8 mouse cellular contexts compared by ENCODE assay signal in the genomic region with DNA sequence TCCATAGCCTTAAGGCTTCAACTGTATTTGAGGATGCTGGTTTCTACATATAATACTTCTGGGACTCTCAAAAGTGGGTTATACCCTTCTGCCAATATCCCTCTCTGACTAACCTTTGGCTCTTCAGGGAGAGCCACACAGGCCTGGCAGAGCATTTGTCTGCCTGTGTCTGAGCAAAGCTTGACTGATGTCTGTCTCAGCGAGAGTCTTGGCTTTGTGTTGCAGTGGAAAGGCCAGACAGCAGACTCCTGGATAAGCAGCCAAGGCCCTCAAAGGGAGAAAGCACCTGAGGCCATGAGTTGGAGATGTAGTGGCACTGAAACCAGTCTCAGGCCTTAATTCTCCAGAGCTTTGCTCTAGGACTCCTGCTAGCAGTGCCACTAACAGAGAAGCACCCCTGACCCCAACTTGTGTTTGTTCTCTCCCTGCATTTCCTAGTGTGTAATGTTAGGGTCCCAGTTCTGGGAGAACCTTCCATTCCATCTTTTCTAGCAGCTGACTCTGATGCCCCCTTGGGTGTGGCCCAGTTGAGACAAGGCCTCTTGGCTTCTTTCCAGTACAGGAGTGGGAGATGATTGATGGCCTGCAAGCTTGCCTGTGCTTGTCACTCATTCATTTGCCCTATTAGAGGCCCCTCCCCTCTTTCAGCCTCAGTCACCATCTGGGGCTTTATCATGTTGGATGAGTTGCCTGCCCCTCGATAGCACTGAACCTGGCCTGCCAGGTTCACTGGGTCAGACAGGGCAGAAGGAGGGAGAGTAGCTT. TPM values are rescaled to one million over a fixed set of nuclear protein-coding genes. Genes with fewer than 3 reads are reported as not detected.
DNase-seq lines count a peak whose midpoint lies in the region; ATAC-seq and TF ChIP-seq lines count a peak whose summit lies in the region.

No protein-coding gene starts in this region.

- H3K4me1 ChIP-seq in kidney, postnatal 0 days (replicated peaks; ENCODE audit: insufficient read depth, low read length), result no peaks in the 10 kb centered on the region
- no peaks in the 10 kb centered on the region for H3K4me1 ChIP-seq in kidney, adult 2 months (ENCODE audit: control insufficient read depth, insufficient read depth, low read length)
- peaks cover 10% of the 10 kb centered on the region; the same call in 1 of the 2 replicates for H3K4me1 ChIP-seq in hindbrain, postnatal 0 days (ENCODE audit: insufficient read depth, low read length)
- H3K4me1 ChIP-seq in olfactory bulb, adult 2 months (ENCODE audit: control insufficient read depth, insufficient read depth, low read length), result peaks cover 22% of the 10 kb centered on the region

- H3K36me3 ChIP-seq in kidney, postnatal 0 days (ENCODE audit: insufficient read depth, low read length), result 0 out of 2 replicates have a peak, but pooled peaks cover 4% of the 10 kb centered on the region
- H3K36me3 ChIP-seq in kidney, adult 2 months (ENCODE audit: control insufficient read depth, insufficient read depth, low read length), result no peaks in the 10 kb centered on the region
- H3K36me3 ChIP-seq in hindbrain, postnatal 0 days (ENCODE audit: insufficient read depth, low read length), result no peaks in the 10 kb centered on the region

- no peak overlapping the region; the same call in 1 of the 2 replicates for H3K4me3 ChIP-seq in kidney, postnatal 0 days (replicated peaks; ENCODE audit: low read depth, low read length)
- no peak overlapping the region for H3K4me3 ChIP-seq in kidney, adult 2 months (ENCODE audit: insufficient read depth, low read depth, low read length)
- H3K4me3 ChIP-seq in hindbrain, postnatal 0 days (ENCODE audit: low read length), result peak overlapping the region; percentile 43
- H3K4me3 ChIP-seq in olfactory bulb, adult 2 months (ENCODE audit: insufficient read depth, low read depth, low read length), result peak overlapping the region; percentile 59; the same call in 1 of the 2 replicates

- H3K4me2 ChIP-seq in kidney, postnatal 0 days (ENCODE audit: low read length), result peak overlapping the region; percentile 61
- peak overlapping the region; percentile 64 for H3K4me2 ChIP-seq in hindbrain, postnatal 0 days (ENCODE audit: low read depth, low read length)

- WGBS in kidney, postnatal 0 days, result 50% methylated on average over 2 of the region's 2 CpGs
- 63% methylated on average over 2 of the region's 2 CpGs for WGBS in kidney, adult 2 months
- 24% methylated on average over 2 of the region's 2 CpGs for WGBS in hindbrain, postnatal 0 days
- 37% methylated on average over 2 of the region's 2 CpGs for WGBS in olfactory bulb, adult 2 months

- no peak for ATAC-seq in kidney, postnatal 0 days (replicated peaks; ENCODE audit: low FRiP score, low read depth)
- ATAC-seq in hindbrain, postnatal 0 days, result no peak

- no peaks in the 10 kb centered on the region for H3K27me3 ChIP-seq in kidney, postnatal 0 days (ENCODE audit: insufficient read depth, low read length)
- no peaks in the 10 kb centered on the region for H3K27me3 ChIP-seq in kidney, adult 2 months (replicated peaks; ENCODE audit: control insufficient read depth, insufficient read depth, low read length)
- no peaks in the 10 kb centered on the region for H3K27me3 ChIP-seq in hindbrain, postnatal 0 days (ENCODE audit: insufficient read depth, low read length)

- TF ChIP-seq POLR2A in kidney, adult 2 months (IDR thresholded peaks at IDR 0.05; ENCODE audit: low read depth, low read length), result no peak
- no peak for TF ChIP-seq POLR2A in olfactory bulb, adult 2 months (IDR thresholded peaks at IDR 0.05; ENCODE audit: insufficient read depth, low read depth, low read length)

- TF ChIP-seq CTCF in kidney, postnatal 0 days (IDR thresholded peaks at IDR 0.05; ENCODE audit: low read depth), result no peak
- TF ChIP-seq CTCF in kidney, adult 2 months (conservative IDR thresholded peaks at IDR 0.05; ENCODE audit: insufficient read depth, insufficient read length, low read depth, low read length), result no peak
- no peak for TF ChIP-seq CTCF in hindbrain, postnatal 0 days (IDR thresholded peaks at IDR 0.05; ENCODE audit: low read depth)
- no peak for TF ChIP-seq CTCF in olfactory bulb, adult 2 months (IDR thresholded peaks at IDR 0.05; ENCODE audit: insufficient read depth, low read depth, low read length)

- DNase-seq in kidney, postnatal 0 days (ENCODE audit: low spot score), result no peak
- DNase-seq in kidney, adult 2 months, result no peak
- peak; percentile 32 to 56 for DNase-seq in cerebellum, postnatal 25 days
- peak; percentile 13 for DNase-seq in hindbrain, postnatal 0 days (ENCODE audit: low spot score)
- DNase-seq in embryo, embryonic 10.5 days (ENCODE audit: low spot score), result no peak
- DNase-seq in ovary, adult 18-20 months (ENCODE audit: low spot score), result no peak
- DNase-seq in adrenal gland, postnatal 4 days (ENCODE audit: low spot score in 2 of 2), result no peak

- H3K27ac ChIP-seq in kidney, postnatal 0 days, result no peak overlapping the region
- no peak overlapping the region for H3K27ac ChIP-seq in kidney, adult 2 months (ENCODE audit: insufficient read depth, low read depth, low read length)
- H3K27ac ChIP-seq in hindbrain, postnatal 0 days, result peak overlapping the region; percentile 86; the same call in 1 of the 2 replicates
- H3K27ac ChIP-seq in olfactory bulb, adult 2 months (ENCODE audit: insufficient read depth, low read depth, low read length), result no peak overlapping the region

- no peaks in the 10 kb centered on the region for H3K9me3 ChIP-seq in kidney, postnatal 0 days (replicated peaks; ENCODE audit: low read length)
- H3K9me3 ChIP-seq in hindbrain, postnatal 0 days (ENCODE audit: low read length), result no peaks in the 10 kb centered on the region

- no peak overlapping the region for H3K9ac ChIP-seq in kidney, postnatal 0 days (ENCODE audit: low read depth, low read length)
- peak overlapping the region; percentile 51 for H3K9ac ChIP-seq in hindbrain, postnatal 0 days (replicated peaks; ENCODE audit: low read length)

RNA-seq across cellular contexts. Expression of a gene that starts 1.5 kb away (rescaled TPM):
- 4.0 and 5.2 TPM in 2 replicates for polyA plus RNA-seq in kidney, postnatal 0 days (2015; fragmentation: Nextera tagmentation; extraction: Ambion mirVana)
- 5.8 and 7.3 TPM in 2 replicates for polyA plus RNA-seq in kidney, adult 2 months (2012; rRNA removed)
- total RNA-seq in hindbrain, postnatal 0 days (2014; rRNA removed), result 124 and 149 TPM in 2 replicates
- polyA plus RNA-seq in hindbrain, postnatal 0 days (2015; fragmentation: Nextera tagmentation; extraction: Ambion mirVana), result 17.9 and 20.1 TPM in 2 replicates
- not detected in 2 replicates for polyA plus RNA-seq in olfactory bulb, adult 2 months (2012; ENCODE audit: insufficient read depth, insufficient read length, low replicate concordance, missing spikeins)
- 10 to 100 TPM; 17.4 to 22.7 TPM for total RNA-seq in adrenal gland, postnatal 4 days (2021)

RNA-seq across cellular contexts. Expression of a gene that starts 17.5 kb away (rescaled TPM):
- polyA plus RNA-seq in kidney, postnatal 0 days (2015; fragmentation: Nextera tagmentation; extraction: Ambion mirVana), result 49.6 and 55.2 TPM in 2 replicates
- polyA plus RNA-seq in kidney, adult 2 months (2012; rRNA removed), result 13.1 and 17.7 TPM in 2 replicates
- 6.4 and 9.7 TPM in 2 replicates for total RNA-seq in hindbrain, postnatal 0 days (2014; rRNA removed)
- polyA plus RNA-seq in hindbrain, postnatal 0 days (2015; fragmentation: Nextera tagmentation; extraction: Ambion mirVana), result 57.0 and 58.4 TPM in 2 replicates
- 224 TPM in 1 of 2 replicates, not detected in the other for polyA plus RNA-seq in olfactory bulb, adult 2 months (2012; ENCODE audit: insufficient read depth, insufficient read length, low replicate concordance, missing spikeins)
- total RNA-seq in adrenal gland, postnatal 4 days (2021), result 10 to 100 TPM; 49.7 to 55.5 TPM

RNA-seq across cellular contexts. Expression of a gene that starts 23.1 kb away (rescaled TPM):
- polyA plus RNA-seq in kidney, postnatal 0 days (2015; fragmentation: Nextera tagmentation; extraction: Ambion mirVana), result 134 and 138 TPM in 2 replicates
- polyA plus RNA-seq in kidney, adult 2 months (2012; rRNA removed), result 78.3 and 81.7 TPM in 2 replicates
- total RNA-seq in hindbrain, postnatal 0 days (2014; rRNA removed), result 34.2 and 56.9 TPM in 2 replicates
- polyA plus RNA-seq in hindbrain, postnatal 0 days (2015; fragmentation: Nextera tagmentation; extraction: Ambion mirVana), result 76.4 and 78.1 TPM in 2 replicates
- not detected in 2 replicates for polyA plus RNA-seq in olfactory bulb, adult 2 months (2012; ENCODE audit: insufficient read depth, insufficient read length, low replicate concordance, missing spikeins)
- total RNA-seq in adrenal gland, postnatal 4 days (2021), result 10 to 100 TPM; 64.0 to 74.8 TPM

RNA-seq across cellular contexts. Expression of a gene that starts 25.6 kb away (rescaled TPM):
- 95.2 and 111 TPM in 2 replicates for polyA plus RNA-seq in kidney, postnatal 0 days (2015; fragmentation: Nextera tagmentation; extraction: Ambion mirVana)
- polyA plus RNA-seq in kidney, adult 2 months (2012; rRNA removed), result 120 and 150 TPM in 2 replicates
- 365 and 429 TPM in 2 replicates for total RNA-seq in hindbrain, postnatal 0 days (2014; rRNA removed)
- 795 and 814 TPM in 2 replicates for polyA plus RNA-seq in hindbrain, postnatal 0 days (2015; fragmentation: Nextera tagmentation; extraction: Ambion mirVana)
- polyA plus RNA-seq in olfactory bulb, adult 2 months (2012; ENCODE audit: insufficient read depth, insufficient read length, low replicate concordance, missing spikeins), result 513 and 810 TPM in 2 replicates
- 100 to 1,000 TPM; 153 to 190 TPM for total RNA-seq in adrenal gland, postnatal 4 days (2021)

RNA-seq across cellular contexts. Expression of a gene that starts 33.5 kb away (rescaled TPM):
- polyA plus RNA-seq in kidney, postnatal 0 days (2015; fragmentation: Nextera tagmentation; extraction: Ambion mirVana), result 150 and 169 TPM in 2 replicates
- 382 and 458 TPM in 2 replicates for polyA plus RNA-seq in kidney, adult 2 months (2012; rRNA removed)
- total RNA-seq in hindbrain, postnatal 0 days (2014; rRNA removed), result 295 and 308 TPM in 2 replicates
- 301 and 317 TPM in 2 replicates for polyA plus RNA-seq in hindbrain, postnatal 0 days (2015; fragmentation: Nextera tagmentation; extraction: Ambion mirVana)
- polyA plus RNA-seq in olfactory bulb, adult 2 months (2012; ENCODE audit: insufficient read depth, insufficient read length, low replicate concordance, missing spikeins), result 501 and 1,287 TPM in 2 replicates
- total RNA-seq in adrenal gland, postnatal 4 days (2021), result 100 to 1,000 TPM; 135 to 140 TPM

Comparison
In these comparisons a context has a peak if more than half of its experiments do, and no peak if none do; other contexts are left out.
1. DNase-seq: peak in cerebellum, postnatal 25 days (2 of 2) and hindbrain, postnatal 0 days (single experiment); none in kidney, postnatal 0 days (single experiment), kidney, adult 2 months (single experiment), embryo, embryonic 10.5 days (single experiment), ovary, adult 18-20 months (single experiment) and adrenal gland, postnatal 4 days (0 of 2).
2. H3K4me3 ChIP-seq: peak in hindbrain, postnatal 0 days (single experiment) and olfactory bulb, adult 2 months (single experiment); none in kidney, postnatal 0 days (single experiment) and kidney, adult 2 months (single experiment).